Mouse (Mus musculus): ENCODE data around the gene Hp1bp3.

GRCm38 (mm10) chr4:138221406-138221805 is 5.3 kb downstream of the Hp1bp3 start:
- TF ChIP-seq CTCF (IDR thresholded peaks at IDR 0.05; ENCODE audit: extremely low read depth, insufficient read depth, low read length) (no peak), POLR2A (IDR thresholded peaks at IDR 0.05; ENCODE audit: extremely low read depth, insufficient read depth, low read length) (no peak)
